Mouse (Mus musculus): ENCODE measurements around the gene Tpp2.

DNA sequence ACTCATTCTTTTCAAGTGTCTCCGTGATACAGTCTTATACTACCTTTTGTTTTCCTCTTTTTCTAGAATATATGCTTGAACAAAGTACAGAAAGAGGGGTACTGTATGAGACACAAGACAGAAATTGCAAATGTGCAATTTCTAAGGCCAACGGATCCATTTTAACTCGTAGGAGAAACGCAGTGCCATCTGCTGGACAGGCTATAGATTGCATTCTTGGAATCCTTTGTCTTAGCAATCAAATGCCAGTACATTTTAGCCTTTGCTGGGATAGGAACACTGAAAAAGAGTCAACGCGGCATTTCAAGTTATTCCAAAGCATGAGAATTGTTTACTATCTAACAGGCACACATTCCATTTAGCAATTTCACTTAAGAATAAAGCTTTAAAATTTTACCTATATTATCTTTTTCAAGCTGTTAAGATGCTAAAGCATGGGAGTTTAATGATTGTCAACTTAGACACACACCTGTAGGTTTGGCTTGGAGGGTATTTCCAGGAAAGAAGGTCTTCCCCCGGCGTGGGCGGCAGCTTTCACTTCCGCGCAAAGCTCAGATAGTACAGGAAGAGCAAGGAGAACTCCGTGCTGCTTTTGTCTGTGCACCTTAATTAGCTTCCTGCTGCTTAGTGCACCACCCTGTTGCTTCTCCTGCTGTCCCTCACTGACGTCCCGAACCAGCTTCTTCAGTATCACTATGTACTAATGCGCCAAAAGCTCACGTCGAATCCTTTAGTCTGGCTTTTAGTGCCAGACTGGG is 108.5 kb downstream of the Tpp2 start:
- TF ChIP-seq FLI1 (IDR thresholded peaks at IDR 0.05; ENCODE audit: low read length): no peak
- TF ChIP-seq GATA1 (IDR thresholded peaks at IDR 0.05; ENCODE audit: borderline replicate concordance, low read length): no peak

Measured in megakaryocyte, embryonic 14.5 days (primary cell).